In the genomic region with DNA sequence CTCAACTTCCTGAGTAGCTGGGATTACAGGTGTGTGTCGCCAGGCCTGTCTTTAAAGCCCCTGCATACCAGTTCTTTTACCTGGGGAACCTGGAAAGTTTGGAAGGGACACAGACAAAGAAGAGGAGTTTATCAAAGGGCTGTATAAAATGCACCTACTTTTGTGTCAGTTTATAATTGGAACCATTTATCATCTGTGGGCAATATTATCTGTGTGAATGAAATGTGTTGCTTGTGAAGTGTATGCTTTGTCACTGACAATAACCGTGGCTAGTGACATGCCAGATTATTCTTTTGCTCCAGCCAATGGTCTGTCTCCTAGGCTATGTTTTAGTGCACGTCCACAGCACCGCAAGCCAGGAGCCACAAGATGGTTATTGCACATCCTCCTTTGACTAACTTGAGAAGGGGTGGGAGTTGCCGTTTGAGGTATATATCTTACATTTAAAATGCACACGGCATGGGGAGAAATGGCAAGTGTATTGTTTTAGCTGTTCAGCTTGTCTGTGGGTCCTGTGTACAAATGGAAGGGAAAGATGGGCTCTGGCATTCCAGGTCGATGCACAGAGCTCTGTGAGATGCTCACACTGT, we compare ENCODE assay signal across 19 mouse cellular contexts. TPM values are rescaled to one million over a fixed set of nuclear protein-coding genes. Genes with fewer than 3 reads are reported as not detected.
DNase-seq lines count a peak whose midpoint lies in the region; ATAC-seq and TF ChIP-seq lines count a peak whose summit lies in the region.
"Had no signal": no experiment of that assay in that cellular context is flagged by ENCODE, and none has a peak within 500 bp of the region (broad histone marks: within the 10 kb centered on the region; RNA-seq: fewer than 3 reads in every experiment).

No protein-coding gene starts in this region.

- no peak for TF ChIP-seq CTCF in CH12.LX (conservative IDR thresholded peaks at IDR 0.05 in 1 of 2, IDR thresholded peaks at IDR 0.05 in 1 of 2; ENCODE audit: low read depth in 2 of 2, low read length in 2 of 2)

- intact Hi-C loops in heart, postnatal 10 days (cut with DNase I) = no loop called here

- TF ChIP-seq EP300 in CH12.LX (IDR thresholded peaks at IDR 0.05; ENCODE audit: low read length) = no peak

- TF ChIP-seq POLR2A in CH12.LX (IDR thresholded peaks at IDR 0.05; ENCODE audit: low read depth, low read length) = no peak

- H3K4me2 ChIP-seq in midbrain, embryonic 11.5 days = no peak overlapping the region
- H3K4me2 ChIP-seq in CH12.LX (ENCODE audit: insufficient read depth, low read depth, poor library complexity, severe bottlenecking) = no peak overlapping the region
- H3K4me2 ChIP-seq: embryonic facial prominence, embryonic 15.5 days; forebrain, embryonic 12.5 days; lung, embryonic 15.5 days; midbrain, embryonic 12.5 days had no signal

- no peak for TF ChIP-seq RAD21 in CH12.LX (IDR thresholded peaks at IDR 0.05; ENCODE audit: low read depth, low read length)

- H3K4me1 ChIP-seq in midbrain, embryonic 11.5 days (ENCODE audit: control insufficient read depth, insufficient read depth, low read length) = no peaks in the 10 kb centered on the region; the same call in 1 of the 2 replicates
- peaks cover 21% of the 10 kb centered on the region for H3K4me1 ChIP-seq in midbrain, embryonic 10.5 days
- peaks cover 16 to 76% of the 10 kb centered on the region in 2 experiments for H3K4me1 ChIP-seq in CH12.LX (ENCODE audit: control insufficient read depth in 1 of 2, insufficient read depth in 2 of 2)
- H3K4me1 ChIP-seq in brown adipose tissue, adult 24 weeks (ENCODE audit: control insufficient read depth, insufficient read depth, insufficient read length, low read length) = peaks cover 39% of the 10 kb centered on the region
- H3K4me1 ChIP-seq in megakaryocyte, embryonic 14.5 days = peaks cover 90% of the 10 kb centered on the region

- peak; percentile 56 for DNase-seq in midbrain, embryonic 11.5 days (ENCODE audit: low spot score, missing footprints)
- DNase-seq in midbrain, embryonic 10.5 days (ENCODE audit: low spot score) = no peak
- DNase-seq in CH12.LX (ENCODE audit: extremely low read depth) = no peak
- no peak for DNase-seq in heart, postnatal 10 days
- DNase-seq: cerebellum, adult 18-20 months; heart, adult 18-20 months; heart, postnatal 36 days; right cerebral cortex, postnatal 25 days had no signal

- dilution Hi-C loops in CH12.LX (cut with MboI; ENCODE audit: extremely low pct_ligation_motif_present, extremely low pct_unique_long_range_greater_than_20kb, low sequenced_read_pairs) = no loop called here

- no peaks in the 10 kb centered on the region for H3K9me3 ChIP-seq in midbrain, embryonic 11.5 days (ENCODE audit: control insufficient read depth, low read length)
- no peaks in the 10 kb centered on the region for H3K9me3 ChIP-seq in midbrain, embryonic 10.5 days (replicated peaks)
- no peaks in the 10 kb centered on the region for H3K9me3 ChIP-seq in CH12.LX (replicated peaks; ENCODE audit: low read length)
- H3K9me3 ChIP-seq in megakaryocyte, embryonic 14.5 days = no peaks in the 10 kb centered on the region
- H3K9me3 ChIP-seq: embryonic facial prominence, embryonic 15.5 days; forebrain, embryonic 12.5 days; lung, embryonic 15.5 days; midbrain, embryonic 12.5 days had no signal

- no peak for ATAC-seq in midbrain, embryonic 11.5 days (ENCODE audit: low FRiP score)
- ATAC-seq in monocyte, adult 5-6 weeks (replicated peaks; ENCODE audit: insufficient number of reproducible peaks, low FRiP score, low TSS enrichment, poor library complexity, severe bottlenecking) = no peak
- ATAC-seq: hindbrain, postnatal 0 days had no signal

- no peaks in the 10 kb centered on the region for H3K36me3 ChIP-seq in midbrain, embryonic 11.5 days (ENCODE audit: control insufficient read depth, insufficient read depth, low read length)
- peaks cover 40% of the 10 kb centered on the region for H3K36me3 ChIP-seq in midbrain, embryonic 10.5 days
- peaks cover 17 to 41% of the 10 kb centered on the region in 2 experiments for H3K36me3 ChIP-seq in CH12.LX (replicated peaks in 1 of 2; ENCODE audit: control insufficient read depth in 1 of 2, insufficient read depth in 1 of 2, low read length in 1 of 2)
- peaks cover 86% of the 10 kb centered on the region for H3K36me3 ChIP-seq in megakaryocyte, embryonic 14.5 days (replicated peaks; ENCODE audit: low read length)
- H3K36me3 ChIP-seq: midbrain, embryonic 12.5 days had no signal

- whole genome bisulfite sequencing in midbrain, embryonic 11.5 days = 87% methylated on average over 7 of the region's 7 CpGs
- 91% methylated on average over 7 of the region's 7 CpGs for WGBS in midbrain, embryonic 10.5 days

- no peak overlapping the region for H3K27ac ChIP-seq in midbrain, embryonic 11.5 days (ENCODE audit: low read depth, low read length)
- H3K27ac ChIP-seq in midbrain, embryonic 10.5 days (replicated peaks) = no peak overlapping the region
- H3K27ac ChIP-seq in CH12.LX (ENCODE audit: insufficient read depth, low read depth) = peak overlapping the region; percentile 41
- H3K27ac ChIP-seq in brown adipose tissue, adult 24 weeks (replicated peaks; ENCODE audit: low read depth, low read length) = 0 out of 2 replicates have a peak overlapping the region, but pooled peaks have one; percentile 4
- H3K27ac ChIP-seq: embryonic facial prominence, embryonic 15.5 days; forebrain, embryonic 12.5 days; hindbrain, postnatal 0 days; lung, embryonic 15.5 days; midbrain, embryonic 12.5 days had no signal

- H3K4me3 ChIP-seq in midbrain, embryonic 11.5 days (ENCODE audit: low read depth, low read length) = no peak overlapping the region
- H3K4me3 ChIP-seq in midbrain, embryonic 10.5 days = no peak overlapping the region
- no peak overlapping the region for H3K4me3 ChIP-seq in CH12.LX (replicated peaks in 1 of 3; ENCODE audit: low read depth in 2 of 3, low read length in 2 of 3, poor library complexity in 1 of 3)
- no peak overlapping the region for H3K4me3 ChIP-seq in brown adipose tissue, adult 24 weeks (ENCODE audit: insufficient read depth, low read depth, low read length)
- H3K4me3 ChIP-seq in megakaryocyte, embryonic 14.5 days (replicated peaks) = peak overlapping the region; percentile 67
- H3K4me3 ChIP-seq: embryonic facial prominence, embryonic 15.5 days; forebrain, embryonic 12.5 days; lung, embryonic 15.5 days; midbrain, embryonic 12.5 days had no signal

- in situ Hi-C loops in CH12.LX (cut with MboI; ENCODE audit: low pct_ligation_motif_present, low pct_unique_long_range_greater_than_20kb, low sequenced_read_pairs) = no loop called here

- no peak overlapping the region for H3K9ac ChIP-seq in midbrain, embryonic 11.5 days (ENCODE audit: low read length)
- H3K9ac ChIP-seq in CH12.LX (ENCODE audit: insufficient read depth, low read depth) = no peak overlapping the region
- H3K9ac ChIP-seq: embryonic facial prominence, embryonic 15.5 days; forebrain, embryonic 12.5 days; lung, embryonic 15.5 days; midbrain, embryonic 12.5 days had no signal

- peaks cover 16% of the 10 kb centered on the region for H3K79me2 ChIP-seq in CH12.LX (replicated peaks; ENCODE audit: control insufficient read depth, extremely low read depth, insufficient read depth, poor library complexity, severe bottlenecking)

- no peaks in the 10 kb centered on the region for H3K27me3 ChIP-seq in midbrain, embryonic 11.5 days (ENCODE audit: control insufficient read depth, insufficient read depth, low read length)
- no peaks in the 10 kb centered on the region for H3K27me3 ChIP-seq in midbrain, embryonic 10.5 days (ENCODE audit: low read depth, poor library complexity, severe bottlenecking)
- H3K27me3 ChIP-seq in CH12.LX (replicated peaks) = no peaks in the 10 kb centered on the region
- H3K27me3 ChIP-seq in megakaryocyte, embryonic 14.5 days (replicated peaks) = no peaks in the 10 kb centered on the region
- H3K27me3 ChIP-seq: embryonic facial prominence, embryonic 15.5 days; forebrain, embryonic 12.5 days; lung, embryonic 15.5 days; midbrain, embryonic 12.5 days had no signal

TF ChIP-seq in CH12.LX, 34 proteins besides CTCF, POLR2A, EP300 and RAD21 (continues in another document):
- no peak for TF ChIP-seq ZC3H11A (IDR thresholded peaks at IDR 0.05; ENCODE audit: low read depth, low read length)
- TF ChIP-seq PAX5 (IDR thresholded peaks at IDR 0.05; ENCODE audit: low read length) = no peak
- TF ChIP-seq MXI1 (IDR thresholded peaks at IDR 0.05; ENCODE audit: low read depth, low read length) = no peak
- no peak for TF ChIP-seq MEF2A (IDR thresholded peaks at IDR 0.05; ENCODE audit: borderline replicate concordance, low read depth, low read length)
- no peak for TF ChIP-seq MAZ (IDR thresholded peaks at IDR 0.05; ENCODE audit: low read depth, low read length)
- TF ChIP-seq ETS1 (conservative IDR thresholded peaks at IDR 0.05; ENCODE audit: low read depth, low read length) = no peak
- no peak for TF ChIP-seq RCOR1 (conservative IDR thresholded peaks at IDR 0.05; ENCODE audit: low read depth, low read length)
- no peak for TF ChIP-seq USF1 (IDR thresholded peaks at IDR 0.05; ENCODE audit: low read depth, low read length)
- TF ChIP-seq JUND (conservative IDR thresholded peaks at IDR 0.05; ENCODE audit: low read depth, low read length) = no peak
- TF ChIP-seq NELFE (IDR thresholded peaks at IDR 0.05; ENCODE audit: low read depth, low read length) = no peak
- no peak for TF ChIP-seq MAX (IDR thresholded peaks at IDR 0.05; ENCODE audit: low read length)

RNA-seq across cellular contexts. Expression of a gene that starts 8.1 kb away (rescaled TPM):
- 19.1 and 20.9 TPM in 2 replicates for polyA plus RNA-seq in midbrain, embryonic 11.5 days (2014; fragmentation: Nextera tagmentation; extraction: Ambion mirVana)
- polyA plus RNA-seq in midbrain, embryonic 10.5 days (2016; fragmentation: Nextera tagmentation; extraction: Ambion mirVana) = 24.5 and 28.7 TPM in 2 replicates
- total RNA-seq in CH12.LX (2012; rRNA removed) (46.8 and 49.2 TPM in 2 replicates), CH12.LX (2014; rRNA removed) (81.1 and 82.0 TPM in 2 replicates)
- polyA plus RNA-seq in CH12.LX (2012; ENCODE audit: insufficient read length, low read depth) = 28.3 and 35.7 TPM in 2 replicates
- 43.9 and 53.5 TPM in 2 replicates for polyA plus RNA-seq in brown adipose tissue, adult 24 weeks (2012; ENCODE audit: insufficient read depth, insufficient read length, missing spikeins)
- polyA plus RNA-seq in megakaryocyte, embryonic 14.5 days (2012; ENCODE audit: insufficient read depth, low replicate concordance) = 3.4 and 5.3 TPM in 2 replicates
- 127 to 227 TPM (median 128 TPM) in 3 replicates for total RNA-seq in monocyte, adult 5-6 weeks (2017)
- total RNA-seq in heart, postnatal 10 days (2021) = 10 to 100 TPM; 65.7 to 68.1 TPM

RNA-seq across cellular contexts. Expression of a gene that starts 23.7 kb away (rescaled TPM):
- not detected in 2 replicates for polyA plus RNA-seq in midbrain, embryonic 11.5 days (2014; fragmentation: Nextera tagmentation; extraction: Ambion mirVana)
- polyA plus RNA-seq in midbrain, embryonic 10.5 days (2016; fragmentation: Nextera tagmentation; extraction: Ambion mirVana) = not detected in 2 replicates
- total RNA-seq in CH12.LX (2012; rRNA removed) (not detected in 2 replicates), CH12.LX (2014; rRNA removed) (not detected in 2 replicates)
- 0.22 and 0.33 TPM in 2 replicates for polyA plus RNA-seq in CH12.LX (2012; ENCODE audit: insufficient read length, low read depth)
- 8.6 and 11.0 TPM in 2 replicates for polyA plus RNA-seq in brown adipose tissue, adult 24 weeks (2012; ENCODE audit: insufficient read depth, insufficient read length, missing spikeins)
- not detected in 2 replicates for polyA plus RNA-seq in megakaryocyte, embryonic 14.5 days (2012; ENCODE audit: insufficient read depth, low replicate concordance)
- not detected in 3 replicates for total RNA-seq in monocyte, adult 5-6 weeks (2017)
- total RNA-seq in heart, postnatal 10 days (2021) = under 1 TPM in 1 of 2 experiments, not detected in 1; 0.60 TPM
- total RNA-seq: heart, adult 18-20 months; heart, postnatal 36 days; hindbrain, postnatal 0 days had no signal
- polyA plus RNA-seq: brain, embryonic 14.5 days; forebrain, embryonic 12.5 days; kidney, embryonic 14.5 days; limb, embryonic 11.5 days; midbrain, embryonic 12.5 days had no signal

Comparison
In these comparisons a context has a peak if more than half of its experiments do, and no peak if none do; other contexts are left out.
1. H3K27ac ChIP-seq: peak in CH12.LX (single experiment) and brown adipose tissue, adult 24 weeks (single experiment); none in midbrain, embryonic 11.5 days (single experiment) and midbrain, embryonic 10.5 days (single experiment).